Mouse (Mus musculus): ENCODE measurements around the gene Ssu72. TPM values are rescaled to one million over a fixed set of nuclear protein-coding genes. Genes with fewer than 3 reads are reported as not detected.

Ssu72 gene
- total RNA-seq, 2 experiments from 2014 or later = 89.2 to 98.0 TPM

GRCm38 (mm10) chr4:155690571-155691375 is 13.8 kb upstream of the Ssu72 start:
- no peak for DNase-seq (ENCODE audit: extremely low spot score in 1 of 2, low spot score in 2 of 2)
- no peak for TF ChIP-seq CTCF (IDR thresholded peaks at IDR 0.05)
- intact Hi-C loops (cut with DNase I) = loop anchor here (5.0 kb wide), 1 partner anchor 92 kb away; no protein-coding TSS in a partner anchor
- Histone ChIP-seq H3K4me3 (no peak overlapping the region), H3K27ac (no peak overlapping the region)

GRCm38 (mm10) chr4:155692421-155692820 is 12.2 kb upstream of the Ssu72 start:
- DNase-seq (ENCODE audit: extremely low spot score in 1 of 2, low spot score in 2 of 2) = no peak
- intact Hi-C loops (cut with DNase I) = loop anchor here (5.0 kb wide), 1 partner anchor 90 kb away; no protein-coding TSS in a partner anchor
- Histone ChIP-seq H3K4me3 (no peak overlapping the region), H3K27ac (no peak overlapping the region)
- TF ChIP-seq CTCF (IDR thresholded peaks at IDR 0.05) = no peak

- intact Hi-C loops (cut with DNase I) = loop anchor here (5.0 kb wide), 1 partner anchor 88 kb away; no protein-coding TSS in a partner anchor
These were observed 10.5 kb upstream of the Ssu72 start, which contains the start of gene Fndc10 for GRCm38 (mm10) chr4:155694111-155694481. TSS of gene Fndc10 (plus strand) at chr4:155694342.

GRCm38 (mm10) chr4:155694482-155695401 is 9.9 kb upstream of the Ssu72 start:
- intact Hi-C loops (cut with DNase I) = loop anchor here (5.0 kb wide), 1 partner anchor 88 kb away; no protein-coding TSS in a partner anchor
- TF ChIP-seq CTCF (IDR thresholded peaks at IDR 0.05) = peak; percentile 41
- DNase-seq (ENCODE audit: extremely low spot score in 1 of 2, low spot score in 2 of 2) = peak; percentile 83 to 84
- peak overlapping the region; percentile 85 for H3K4me3 ChIP-seq
- H3K27ac ChIP-seq = peak overlapping the region; percentile 99

More at GRCm38 (mm10) chr4:155694111-155694481, 10.5 kb upstream of the Ssu72 start, which contains the start of gene Fndc10:
- Histone ChIP-seq H3K4me3 (peak within 1 kb of the TSS; percentile 85), H3K27ac (peak within 1 kb of the TSS; percentile 99)
- DNase-seq (ENCODE audit: extremely low spot score in 1 of 2, low spot score in 2 of 2) = peak; percentile 75 to 80
- TF ChIP-seq CTCF (IDR thresholded peaks at IDR 0.05) = no peak

- intact Hi-C loops (cut with DNase I) = no loop called here
- TF ChIP-seq CTCF (IDR thresholded peaks at IDR 0.05) = no peak
- peak overlapping the region; percentile 85 for H3K4me3 ChIP-seq
- peak overlapping the region; percentile 99 for H3K27ac ChIP-seq
- peak in 1 of 2 experiments; percentile 10 for DNase-seq (ENCODE audit: extremely low spot score in 1 of 2, low spot score in 2 of 2)
These were observed 9.0 kb upstream of the Ssu72 start for GRCm38 (mm10) chr4:155695531-155696062.

GRCm38 (mm10) chr4:155696261-155697255 is 8.0 kb upstream of the Ssu72 start:
- TF ChIP-seq CTCF (IDR thresholded peaks at IDR 0.05) = no peak
- Histone ChIP-seq H3K27ac (peak overlapping the region; percentile 99), H3K4me3 (peak overlapping the region; percentile 85)
- DNase-seq (ENCODE audit: extremely low spot score in 1 of 2, low spot score in 2 of 2) = peak in 1 of 2 experiments; percentile 15
- intact Hi-C loops (cut with DNase I) = no loop called here

GRCm38 (mm10) chr4:155700425-155700824 is 4.2 kb upstream of the Ssu72 start:
- intact Hi-C loops (cut with DNase I) = loop anchor here (5.0 kb wide), 1 partner anchor 33 kb away; the partner anchor contains the start of gene Mib2
- Histone ChIP-seq H3K27ac (no peak overlapping the region), H3K4me3 (no peak overlapping the region)
- DNase-seq (ENCODE audit: extremely low spot score in 1 of 2, low spot score in 2 of 2) = no peak
- peak; percentile 68 for TF ChIP-seq CTCF (IDR thresholded peaks at IDR 0.05)

- intact Hi-C loops (cut with DNase I) = loop anchor here (5.0 kb wide), 1 partner anchor 36 kb away; the partner anchor contains the start of gene Mib2
- no peak for DNase-seq (ENCODE audit: extremely low spot score in 1 of 2, low spot score in 2 of 2)
- TF ChIP-seq CTCF (IDR thresholded peaks at IDR 0.05) = no peak
- no peak overlapping the region for H3K27ac ChIP-seq
- H3K4me3 ChIP-seq = no peak overlapping the region
These were observed 1.1 kb upstream of the Ssu72 start for GRCm38 (mm10) chr4:155703425-155703929.

GRCm38 (mm10) chr4:155705592-155705929 is 961 bp downstream of the Ssu72 start:
- peak overlapping the region; percentile 71 for H3K4me3 ChIP-seq
- no peak for TF ChIP-seq CTCF (IDR thresholded peaks at IDR 0.05)
- peak overlapping the region; percentile 95 for H3K27ac ChIP-seq
- no peak for DNase-seq (ENCODE audit: extremely low spot score in 1 of 2, low spot score in 2 of 2)
- intact Hi-C loops (cut with DNase I) = loop anchor here (1.0 to 2.0 kb wide), 2 partner anchors 29 to 81 kb away; partner anchors contain the start of genes Cdk11b and Tmem240

GRCm38 (mm10) chr4:155708582-155708981 is 4.0 kb downstream of the Ssu72 start:
- intact Hi-C loops (cut with DNase I) = no loop called here
- no peak for TF ChIP-seq CTCF (IDR thresholded peaks at IDR 0.05)
- Histone ChIP-seq H3K27ac (peak overlapping the region; percentile 45; the same call in 1 of the 2 replicates), H3K4me3 (no peak overlapping the region)
- no peak for DNase-seq (ENCODE audit: extremely low spot score in 1 of 2, low spot score in 2 of 2)
